Mouse (Mus musculus): ENCODE measurements at regions not wholly inside any gene's neighbourhood (a gene's known extent, or its start where the extent isn't known, plus 50 kb on each side); places are given as distances from the start of the nearest gene placed in this dataset.

- Histone ChIP-seq H3K9ac (ENCODE audit: low read depth, poor library complexity, severe bottlenecking) (no peak overlapping the region), H3K4me3 (ENCODE audit: low read depth, low read length) (no peak overlapping the region), H3K36me3 (ENCODE audit: control insufficient read depth, insufficient read depth, low read length, poor library complexity, severe bottlenecking) (no peaks in the 10 kb centered on the region), H3K4me1 (ENCODE audit: control insufficient read depth, insufficient read depth, low read length) (no peaks in the 10 kb centered on the region), H3K9me3 (replicated peaks; ENCODE audit: control insufficient read depth, insufficient read depth, low read length, poor library complexity, severe bottlenecking) (no peaks in the 10 kb centered on the region), H3K27me3 (ENCODE audit: control insufficient read depth, insufficient read depth, low read length, poor library complexity, severe bottlenecking) (no peaks in the 10 kb centered on the region), H3K27ac (ENCODE audit: insufficient read depth, low read length) (no peak overlapping the region)
- TF ChIP-seq CTCF (IDR thresholded peaks at IDR 0.05; ENCODE audit: low read depth, low read length) (no peak), POLR2A (IDR thresholded peaks at IDR 0.05; ENCODE audit: insufficient read depth, low read length) (no peak), EP300 (IDR thresholded peaks at IDR 0.05; ENCODE audit: insufficient read depth, low read depth, low read length) (no peak)
Observed at GRCm38 (mm10) chr2:15166435-15167024, 111.7 kb upstream of the Nsun6 start.

GRCm38 (mm10) chr2:15165830-15166229 is 111.0 kb upstream of the Nsun6 start:
- Histone ChIP-seq H3K27me3 (ENCODE audit: control insufficient read depth, insufficient read depth, low read length, poor library complexity, severe bottlenecking) (no peaks in the 10 kb centered on the region), H3K27ac (ENCODE audit: insufficient read depth, low read length) (no peak overlapping the region), H3K36me3 (ENCODE audit: control insufficient read depth, insufficient read depth, low read length, poor library complexity, severe bottlenecking) (no peaks in the 10 kb centered on the region), H3K9ac (ENCODE audit: low read depth, poor library complexity, severe bottlenecking) (no peak overlapping the region), H3K9me3 (replicated peaks; ENCODE audit: control insufficient read depth, insufficient read depth, low read length, poor library complexity, severe bottlenecking) (no peaks in the 10 kb centered on the region), H3K4me3 (ENCODE audit: low read depth, low read length) (no peak overlapping the region), H3K4me1 (ENCODE audit: control insufficient read depth, insufficient read depth, low read length) (no peaks in the 10 kb centered on the region)
- no peak for TF ChIP-seq POLR2A (IDR thresholded peaks at IDR 0.05; ENCODE audit: insufficient read depth, low read length)
- no peak for TF ChIP-seq EP300 (IDR thresholded peaks at IDR 0.05; ENCODE audit: insufficient read depth, low read depth, low read length)
- no peak for TF ChIP-seq CTCF (IDR thresholded peaks at IDR 0.05; ENCODE audit: low read depth, low read length)

- TF ChIP-seq POLR2A (IDR thresholded peaks at IDR 0.05; ENCODE audit: insufficient read depth, low read length) = no peak
- no peak for TF ChIP-seq CTCF (IDR thresholded peaks at IDR 0.05; ENCODE audit: low read depth, low read length)
- TF ChIP-seq EP300 (IDR thresholded peaks at IDR 0.05; ENCODE audit: insufficient read depth, low read depth, low read length) = no peak
Observed at GRCm38 (mm10) chr2:15163732-15164418, 109.0 kb upstream of the Nsun6 start.

GRCm38 (mm10) chr2:15161831-15162230 is 107.0 kb upstream of the Nsun6 start:
- Histone ChIP-seq H3K27me3 (ENCODE audit: control insufficient read depth, insufficient read depth, low read length, poor library complexity, severe bottlenecking) (no peaks in the 10 kb centered on the region), H3K9me3 (replicated peaks; ENCODE audit: control insufficient read depth, insufficient read depth, low read length, poor library complexity, severe bottlenecking) (no peaks in the 10 kb centered on the region), H3K36me3 (ENCODE audit: control insufficient read depth, insufficient read depth, low read length, poor library complexity, severe bottlenecking) (no peaks in the 10 kb centered on the region), H3K4me3 (ENCODE audit: low read depth, low read length) (no peak overlapping the region), H3K9ac (ENCODE audit: low read depth, poor library complexity, severe bottlenecking) (no peak overlapping the region), H3K4me1 (ENCODE audit: control insufficient read depth, insufficient read depth, low read length) (no peaks in the 10 kb centered on the region), H3K27ac (ENCODE audit: insufficient read depth, low read length) (no peak overlapping the region)
- TF ChIP-seq CTCF (IDR thresholded peaks at IDR 0.05; ENCODE audit: low read depth, low read length) (no peak), POLR2A (IDR thresholded peaks at IDR 0.05; ENCODE audit: insufficient read depth, low read length) (no peak), EP300 (IDR thresholded peaks at IDR 0.05; ENCODE audit: insufficient read depth, low read depth, low read length) (no peak)

More at GRCm38 (mm10) chr2:15163732-15164418, 109.0 kb upstream of the Nsun6 start:
- Histone ChIP-seq H3K27ac (ENCODE audit: insufficient read depth, low read length) (no peak overlapping the region), H3K9me3 (replicated peaks; ENCODE audit: control insufficient read depth, insufficient read depth, low read length, poor library complexity, severe bottlenecking) (no peaks in the 10 kb centered on the region), H3K27me3 (ENCODE audit: control insufficient read depth, insufficient read depth, low read length, poor library complexity, severe bottlenecking) (no peaks in the 10 kb centered on the region), H3K36me3 (ENCODE audit: control insufficient read depth, insufficient read depth, low read length, poor library complexity, severe bottlenecking) (no peaks in the 10 kb centered on the region), H3K4me1 (ENCODE audit: control insufficient read depth, insufficient read depth, low read length) (no peaks in the 10 kb centered on the region), H3K4me3 (ENCODE audit: low read depth, low read length) (no peak overlapping the region), H3K9ac (ENCODE audit: low read depth, poor library complexity, severe bottlenecking) (no peak overlapping the region)

- TF ChIP-seq EP300 (IDR thresholded peaks at IDR 0.05; ENCODE audit: insufficient read depth, low read depth, low read length) (no peak), CTCF (IDR thresholded peaks at IDR 0.05; ENCODE audit: low read depth, low read length) (no peak), POLR2A (IDR thresholded peaks at IDR 0.05; ENCODE audit: insufficient read depth, low read length) (no peak)
- H3K4me3 ChIP-seq (ENCODE audit: low read depth, low read length) = no peak overlapping the region
Observed at GRCm38 (mm10) chr2:15157622-15158021, 102.8 kb upstream of the Nsun6 start.

GRCm38 (mm10) chr2:15150823-15151222 is 96.0 kb upstream of the Nsun6 start:
- H3K36me3 ChIP-seq (ENCODE audit: control insufficient read depth, insufficient read depth, low read length, poor library complexity, severe bottlenecking) = no peaks in the 10 kb centered on the region
- H3K9ac ChIP-seq (ENCODE audit: low read depth, poor library complexity, severe bottlenecking) = no peak overlapping the region
- H3K9me3 ChIP-seq (replicated peaks; ENCODE audit: control insufficient read depth, insufficient read depth, low read length, poor library complexity, severe bottlenecking) = no peaks in the 10 kb centered on the region
- TF ChIP-seq EP300 (IDR thresholded peaks at IDR 0.05; ENCODE audit: insufficient read depth, low read depth, low read length) (no peak), CTCF (IDR thresholded peaks at IDR 0.05; ENCODE audit: low read depth, low read length) (no peak), POLR2A (IDR thresholded peaks at IDR 0.05; ENCODE audit: insufficient read depth, low read length) (no peak)
- H3K4me1 ChIP-seq (ENCODE audit: control insufficient read depth, insufficient read depth, low read length) = no peaks in the 10 kb centered on the region
- no peak overlapping the region for H3K4me3 ChIP-seq (ENCODE audit: low read depth, low read length)
- no peak overlapping the region for H3K27ac ChIP-seq (ENCODE audit: insufficient read depth, low read length)
- no peaks in the 10 kb centered on the region; the same call in 1 of the 2 replicates for H3K27me3 ChIP-seq (ENCODE audit: control insufficient read depth, insufficient read depth, low read length, poor library complexity, severe bottlenecking)

More at GRCm38 (mm10) chr2:15157622-15158021, 102.8 kb upstream of the Nsun6 start:
- Histone ChIP-seq H3K27me3 (ENCODE audit: control insufficient read depth, insufficient read depth, low read length, poor library complexity, severe bottlenecking) (no peaks in the 10 kb centered on the region; the same call in 1 of the 2 replicates), H3K9me3 (replicated peaks; ENCODE audit: control insufficient read depth, insufficient read depth, low read length, poor library complexity, severe bottlenecking) (no peaks in the 10 kb centered on the region), H3K9ac (ENCODE audit: low read depth, poor library complexity, severe bottlenecking) (no peak overlapping the region), H3K4me1 (ENCODE audit: control insufficient read depth, insufficient read depth, low read length) (no peaks in the 10 kb centered on the region), H3K27ac (ENCODE audit: insufficient read depth, low read length) (no peak overlapping the region), H3K36me3 (ENCODE audit: control insufficient read depth, insufficient read depth, low read length, poor library complexity, severe bottlenecking) (no peaks in the 10 kb centered on the region)

Data from ES-Bruce4 (cell line).